Mouse (Mus musculus) olfactory bulb, adult 2 months (tissue): ENCODE measurements around the gene Gsg1.

Source experiments
- CTCF ChIP-seq: fragments of 200-500 bp; IDR thresholded peaks from 2 replicates; pipeline ENCODE4 v1.5.1; 2012; ENCODE audit warnings: low read depth, mild to moderate bottlenecking, low read length, moderate library complexity; ENCODE audit not compliant: insufficient read depth
- POLR2A ChIP-seq: fragments of 200-500 bp; IDR thresholded peaks from 2 replicates; pipeline ENCODE4 v1.6.1; 2012; ENCODE audit warnings: mild to moderate bottlenecking, low read depth, low read length, moderate library complexity; ENCODE audit not compliant: insufficient read depth

DNA sequence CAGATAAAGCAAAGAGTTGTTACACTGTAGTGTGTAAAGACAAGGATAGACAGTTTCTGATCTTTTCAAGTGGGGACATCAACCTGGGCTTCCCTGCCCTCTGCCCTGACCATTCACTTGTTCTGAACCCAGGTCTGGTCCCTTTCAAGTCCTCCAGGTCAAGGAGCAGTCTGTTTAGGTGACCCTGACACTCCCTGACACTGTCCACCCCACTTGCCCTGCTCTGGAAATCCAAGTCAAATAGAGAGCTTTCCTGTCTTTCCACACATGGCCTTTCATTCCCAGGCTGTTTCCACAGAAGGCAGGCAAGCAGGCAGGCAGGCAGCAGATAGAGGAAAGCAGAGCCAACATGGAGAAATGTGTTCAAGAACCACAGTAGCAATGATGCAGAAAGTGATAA, 14.2 kb upstream of the Gsg1 start:
- TF ChIP-seq POLR2A (no peak), CTCF (no peak)
